Mouse (Mus musculus) MEL (cell line): ENCODE results near the gene Gm47289.

ENCODE experiments used
- E2F4 ChIP-seq: IDR thresholded peaks from 2 replicates; pipeline ENCODE4 v1.6.1; 2011; ENCODE audit warnings: low read depth, low read length, improper control_type of control experiment, borderline replicate concordance
- GATA1 ChIP-seq: IDR thresholded peaks from 2 replicates; pipeline ENCODE4 v1.6.1; 2011; ENCODE audit warnings: low read depth, low read length, improper control_type of control experiment
- SMC3 ChIP-seq: IDR thresholded peaks from 2 replicates; pipeline ENCODE4 v1.6.1; 2011; ENCODE audit warnings: low read depth, low read length, improper control_type of control experiment
- ZNF384 ChIP-seq: IDR thresholded peaks from 2 replicates; pipeline ENCODE4 v1.6.1; 2012; ENCODE audit warnings: low read depth, mild to moderate bottlenecking, inconsistent platforms, low read length, improper control_type of control experiment

DNA sequence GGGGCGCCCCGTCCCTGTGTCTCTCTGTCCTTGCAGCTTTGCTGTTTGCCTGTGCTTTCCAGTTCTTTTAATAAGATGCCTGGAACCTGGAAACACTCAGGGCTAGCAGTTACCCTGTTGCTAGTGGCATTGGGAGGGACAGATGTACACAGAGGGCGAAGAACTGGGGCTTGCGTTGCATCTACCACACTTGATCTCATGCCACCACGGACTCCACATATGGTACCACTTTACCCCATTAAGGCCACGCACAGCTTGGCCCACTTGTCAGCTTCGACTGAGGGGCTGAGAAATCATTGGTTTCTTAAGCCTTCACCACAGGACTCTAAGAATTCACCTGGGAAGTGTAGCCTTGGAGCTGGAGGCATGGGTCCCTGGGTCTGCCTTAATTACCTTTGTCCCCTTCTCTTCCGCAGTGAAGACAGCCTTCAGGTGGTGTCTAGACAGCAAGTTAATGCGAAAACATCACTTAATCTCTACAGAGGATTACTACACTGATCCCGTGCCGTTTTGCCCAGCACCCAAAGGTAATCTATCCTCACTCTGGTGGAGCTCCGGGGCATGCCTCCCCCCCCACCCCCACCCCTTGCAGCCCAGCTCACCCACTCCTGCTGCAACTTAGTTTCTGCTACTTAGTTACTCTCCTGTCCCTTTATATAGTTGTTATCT is 49.1 kb upstream of the Gm47289 start:
- TF ChIP-seq E2F4: no peak
- no peak for TF ChIP-seq SMC3
- no peak for TF ChIP-seq ZNF384
- no peak for TF ChIP-seq GATA1
